Mouse (Mus musculus) cortical plate, adult 2 months (tissue): Measurements from ENCODE around the gene Tiam2.

Source experiments
- CTCF ChIP-seq: fragments of 200-500 bp; IDR thresholded peaks from 2 replicates; pipeline ENCODE4 v1.5.1; 2011; ENCODE audit warnings: mild to moderate bottlenecking, control low read depth, low read length; ENCODE audit not compliant: insufficient read depth; ENCODE audit errors: extremely low read depth
- POLR2A ChIP-seq: fragments of 200-500 bp; IDR thresholded peaks from 2 replicates; pipeline ENCODE4 v1.6.1; 2011; ENCODE audit warnings: mild to moderate bottlenecking, low read length, control low read depth; ENCODE audit not compliant: insufficient read depth; ENCODE audit errors: extremely low read depth

DNA sequence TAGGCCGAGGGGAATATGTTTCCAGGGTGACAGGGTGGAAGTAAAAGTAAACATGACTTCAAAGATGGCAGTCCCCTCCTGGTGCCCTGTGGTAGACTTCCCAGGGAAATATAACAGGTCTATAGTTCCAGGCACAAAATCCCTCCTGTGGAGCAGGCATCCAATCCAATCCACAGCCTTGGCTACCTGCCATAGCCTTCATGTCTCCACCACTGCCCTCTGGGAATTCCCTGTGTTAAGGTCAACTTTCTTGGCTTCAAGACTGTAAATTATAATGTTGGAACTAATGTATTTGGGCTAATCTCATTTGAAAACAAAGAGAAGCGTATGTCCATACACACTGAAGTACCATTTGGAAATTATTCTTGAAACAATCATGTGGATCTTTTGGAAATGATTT lies 97.0 kb downstream of the Tiam2 start:
- TF ChIP-seq CTCF: no peak
- TF ChIP-seq POLR2A: no peak
